Mouse (Mus musculus) ovary, postnatal 14 days (tissue): ENCODE data around the gene Slpi.

Source experiments
- DNase-seq: peaks from one replicate; pipeline ENCODE4 v3.0.0; 2022; ENCODE audit warnings: low spot score

Gene Slpi

DNA sequence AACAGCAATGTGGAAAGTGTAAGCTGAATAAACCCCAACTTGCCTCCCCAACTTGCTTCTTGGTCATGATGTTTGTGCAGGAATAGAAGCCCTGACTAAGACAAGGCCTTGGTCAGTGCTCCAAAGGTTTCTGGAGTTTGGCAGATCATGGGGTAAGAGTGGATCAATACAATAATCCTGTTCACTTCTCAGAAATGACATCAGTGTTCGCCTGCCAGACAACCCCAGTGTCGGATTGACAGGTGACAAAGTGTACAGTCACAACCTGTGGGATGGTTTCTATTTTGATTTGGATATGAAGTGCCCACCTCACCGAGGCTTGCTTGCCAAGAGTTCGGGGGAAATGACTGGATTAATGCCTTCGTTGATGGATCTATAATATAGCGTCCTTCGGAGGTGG is 32.4 kb upstream of the Slpi start:
- no peak for DNase-seq

DNA sequence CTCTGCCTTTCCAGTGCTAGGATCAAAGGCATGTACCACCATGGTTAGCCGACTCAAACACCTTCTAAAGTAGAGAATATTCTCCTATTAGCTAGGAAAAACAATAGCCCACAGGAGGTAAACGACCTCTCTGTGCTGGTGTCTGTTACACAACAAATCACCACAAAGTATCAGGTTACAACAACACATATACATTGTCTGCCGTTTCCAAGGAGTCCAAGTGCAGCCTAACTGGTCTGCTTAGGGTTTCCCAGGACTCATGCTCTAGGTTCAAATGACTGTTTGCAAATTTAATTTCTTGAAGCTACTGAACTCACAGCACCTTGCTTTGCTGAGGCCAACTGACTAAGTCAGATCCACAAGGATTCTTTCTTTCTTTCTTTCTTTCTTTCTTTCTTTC is 30.6 kb upstream of the Slpi start:
- DNase-seq: no peak

DNA sequence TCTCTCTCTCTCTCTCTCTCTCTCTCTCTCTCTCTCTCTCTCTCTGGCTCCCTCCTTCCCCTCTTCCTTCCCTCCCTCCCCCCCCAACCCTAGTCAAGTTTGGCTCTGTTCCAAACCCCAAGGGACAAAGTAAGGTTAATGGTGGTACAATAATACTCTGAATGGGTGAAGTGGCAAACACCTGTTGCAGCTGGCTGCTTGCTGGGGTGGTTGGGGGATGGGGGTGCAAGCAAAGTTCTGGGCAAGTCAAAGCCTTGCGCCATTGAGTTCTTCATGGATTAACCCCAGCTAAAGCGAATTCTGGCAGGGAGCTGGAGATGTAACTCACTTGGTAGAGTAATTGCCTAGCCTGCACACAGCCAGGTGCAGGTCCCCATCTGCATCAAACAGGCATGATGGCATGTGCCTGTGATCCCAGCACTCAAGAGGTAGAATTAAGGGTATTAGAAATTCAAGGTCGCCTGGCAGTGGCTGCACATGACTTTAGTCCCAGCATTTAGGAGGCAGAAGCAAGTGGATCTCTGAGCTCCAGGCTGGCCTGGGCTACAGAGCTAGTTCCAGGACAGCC is 29.5 kb upstream of the Slpi start:
- no peak for DNase-seq

DNA sequence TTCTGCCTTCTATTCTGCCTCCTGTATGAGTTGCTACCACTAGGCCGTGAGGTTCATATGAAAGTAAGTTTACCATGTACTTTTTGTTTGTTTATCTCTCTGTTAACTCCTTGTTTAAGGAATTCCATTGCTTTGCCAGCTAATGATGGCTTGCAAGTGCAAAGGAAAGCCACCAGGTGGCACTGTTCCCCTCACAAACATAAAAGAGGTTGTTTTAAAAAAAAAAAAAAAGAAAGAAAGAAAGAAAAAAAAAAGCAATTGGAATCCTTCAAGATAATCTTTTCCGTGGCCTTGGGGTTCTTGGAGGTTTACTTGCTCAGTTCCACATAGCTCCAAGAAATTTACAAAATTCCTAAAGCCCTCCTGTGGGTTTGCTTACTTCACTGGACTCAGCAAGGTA is 28.3 kb upstream of the Slpi start:
- no peak for DNase-seq

DNA sequence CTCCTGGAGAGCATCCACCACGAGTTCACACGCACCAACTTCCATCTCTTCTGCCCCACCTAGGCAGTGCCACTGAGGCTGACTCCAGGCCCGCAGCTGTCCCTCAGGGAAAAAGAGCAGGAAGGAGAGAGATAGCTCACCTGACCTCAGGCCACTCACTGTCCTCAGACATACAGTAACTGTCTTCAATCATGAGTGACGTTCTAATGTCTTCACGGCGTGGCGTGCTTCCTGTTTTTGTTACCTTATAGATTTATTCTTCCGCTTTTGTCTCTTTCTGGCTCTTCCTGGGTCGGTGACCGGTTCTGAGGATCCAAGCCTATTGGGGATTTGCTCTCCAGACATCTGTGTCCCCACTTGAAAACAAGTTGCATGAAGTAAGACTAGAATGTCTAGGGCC is 25.7 kb upstream of the Slpi start:
- DNase-seq: no peak

DNA sequence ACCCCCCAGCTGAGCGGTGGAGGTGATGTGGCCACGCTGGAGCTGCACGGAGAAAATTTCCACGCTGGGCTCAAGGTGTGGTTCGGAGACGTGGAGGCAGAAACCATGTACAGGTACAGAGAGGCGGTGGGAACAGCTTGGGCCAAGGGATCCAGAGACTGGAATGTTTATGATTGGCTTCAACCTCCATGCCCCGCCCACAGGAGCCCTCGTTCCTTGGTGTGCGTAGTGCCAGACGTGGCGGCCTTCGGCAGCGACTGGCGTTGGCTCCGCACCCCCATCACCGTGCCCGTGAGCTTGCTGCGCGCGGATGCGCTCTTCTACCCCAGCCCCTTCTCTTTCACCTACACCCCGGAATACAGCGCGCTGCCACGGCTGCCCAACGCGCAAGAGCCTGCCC is 25.3 kb upstream of the Slpi start:
- no peak for DNase-seq

DNA sequence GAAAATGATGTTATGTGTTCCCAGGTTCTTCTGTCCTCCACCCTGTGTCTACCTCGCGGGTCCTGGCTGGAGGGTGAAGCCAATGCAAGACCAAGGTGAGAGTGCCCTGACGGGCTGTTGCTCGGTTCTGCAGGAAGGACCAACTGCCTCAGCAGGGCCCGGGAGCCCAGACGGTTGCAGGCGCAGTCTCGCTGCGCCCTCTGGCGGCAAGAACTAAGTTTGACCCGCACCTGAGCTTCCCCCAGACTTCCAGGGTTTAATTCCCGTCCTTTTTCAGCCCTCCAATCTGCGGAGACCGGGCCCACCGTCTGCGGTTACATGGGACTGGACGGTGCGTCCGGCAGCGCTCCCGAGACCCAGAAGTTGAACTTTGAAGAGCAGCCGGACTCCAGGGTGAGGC is 18.8 kb upstream of the Slpi start:
- peak; percentile 69 for DNase-seq

DNA sequence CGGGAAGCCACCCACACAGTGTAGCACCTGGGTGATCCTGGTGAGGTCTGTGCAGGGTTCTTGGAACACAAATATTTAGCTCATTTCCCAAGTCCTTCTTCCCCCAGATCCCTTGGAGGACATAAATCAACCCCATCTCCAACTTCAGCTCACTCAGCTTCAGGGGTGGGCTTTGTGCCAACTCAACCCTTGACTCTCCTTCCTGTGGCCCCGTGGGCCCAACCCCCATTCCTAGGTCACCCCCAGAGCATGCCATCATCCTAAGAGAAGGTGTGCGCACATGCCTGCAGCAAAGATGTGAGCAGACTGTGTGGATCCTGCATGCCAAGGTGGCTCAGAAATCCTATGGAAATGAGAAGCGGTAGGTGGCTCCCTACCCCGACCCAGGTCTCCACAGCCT is 16.6 kb upstream of the Slpi start:
- DNase-seq: no peak

DNA sequence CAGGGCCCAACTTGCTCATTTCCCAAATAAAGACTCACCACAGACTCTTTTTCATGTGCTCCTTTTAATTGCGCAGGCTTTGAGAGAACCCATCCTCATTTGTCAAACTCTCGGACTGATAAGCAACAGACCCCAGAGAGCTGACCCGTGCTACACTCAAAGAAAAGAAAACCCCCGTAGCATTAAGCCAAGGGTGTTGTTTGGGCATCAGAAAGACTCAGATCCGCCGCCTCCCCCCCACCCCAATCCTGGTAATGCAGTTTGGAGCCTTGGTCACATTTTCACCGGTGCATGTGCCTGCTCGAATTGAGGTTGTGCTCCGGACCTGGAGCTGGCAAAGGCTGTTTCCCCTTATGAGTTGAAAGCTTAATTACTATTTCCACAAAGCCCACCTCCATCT is 16.2 kb upstream of the Slpi start, which contains the start of gene Matn4:
TSS of gene Matn4 (minus strand) at position 101 of the 400 bp plus-strand sequence.
- no peak for DNase-seq

DNA sequence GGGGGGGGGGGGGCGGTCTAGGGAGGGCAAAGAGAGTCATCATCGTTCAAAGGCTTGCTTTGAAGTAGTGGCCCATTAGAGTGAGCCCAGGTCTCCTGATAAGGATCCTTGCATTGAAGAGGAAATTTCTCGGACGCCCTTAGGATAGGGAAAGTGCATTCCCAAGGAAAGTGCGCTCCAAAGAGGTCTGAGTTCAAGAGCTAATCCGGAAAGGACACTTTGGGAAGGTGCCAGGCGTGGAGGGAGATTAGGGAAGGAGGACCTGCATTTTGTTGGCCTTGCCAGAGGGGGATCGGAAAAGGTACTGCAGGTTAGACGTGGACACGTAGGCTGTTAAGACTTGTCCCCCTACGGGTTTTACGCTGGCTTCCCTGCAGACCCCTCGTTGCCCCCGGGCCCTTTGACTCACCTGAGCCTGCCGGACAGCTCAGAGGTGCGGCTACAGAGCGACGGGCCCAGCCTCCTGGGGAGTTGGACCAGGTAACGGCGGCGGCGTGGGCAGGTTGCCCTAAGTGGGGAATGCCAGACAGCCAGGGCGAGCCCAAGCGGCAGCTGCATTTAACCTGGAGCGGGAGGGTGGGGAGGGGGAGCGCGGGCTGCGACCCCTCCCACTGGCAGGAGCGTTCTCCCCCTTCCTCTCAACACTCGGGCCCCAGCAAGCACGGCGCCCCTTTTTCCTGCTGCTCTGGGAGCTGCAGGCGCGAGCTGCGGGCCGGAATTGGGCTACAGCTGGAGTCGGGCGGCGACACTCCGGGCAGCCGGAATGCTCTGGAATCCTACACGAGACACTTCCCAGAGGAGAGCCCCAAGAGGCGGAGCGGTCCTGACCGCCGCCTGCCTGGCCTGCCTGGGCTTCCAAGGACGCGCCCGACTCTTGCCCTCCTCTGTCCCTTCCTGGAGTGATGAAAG is 15.4 kb upstream of the Slpi start:
- DNase-seq: no peak

DNA sequence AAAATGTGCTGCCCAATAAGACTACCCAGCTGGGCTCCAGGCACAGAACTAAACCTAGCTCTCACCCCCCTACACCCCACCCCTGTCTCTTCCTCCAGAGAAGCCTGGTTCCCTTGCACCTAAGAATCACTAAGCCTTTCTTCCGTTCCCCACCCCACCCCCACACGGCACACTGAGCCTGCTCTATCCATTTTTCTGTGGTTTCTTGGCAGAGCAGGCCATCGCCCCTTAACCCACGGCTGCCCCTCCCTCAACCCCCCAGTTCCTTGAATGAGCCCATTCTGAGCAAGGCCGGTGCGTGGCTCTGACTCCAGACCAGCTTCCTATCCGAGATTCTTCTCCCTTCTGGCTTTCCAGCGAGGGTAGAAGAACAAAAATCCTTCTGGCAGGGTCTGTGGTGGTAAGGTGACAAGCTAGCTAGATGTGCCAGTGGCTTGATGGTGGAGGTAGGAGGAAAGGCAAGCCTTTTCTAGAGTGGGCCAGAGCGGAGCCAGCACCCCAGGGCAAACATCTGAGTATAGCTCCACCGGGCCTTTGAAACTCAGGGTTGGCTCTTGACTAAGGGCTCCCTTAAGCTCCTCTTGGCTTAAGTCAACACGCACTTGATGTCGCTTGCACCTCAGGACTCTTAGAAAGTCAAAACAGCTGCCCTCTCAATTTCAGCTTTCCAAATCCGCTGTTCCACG is 14.6 kb upstream of the Slpi start:
- DNase-seq: no peak

DNA sequence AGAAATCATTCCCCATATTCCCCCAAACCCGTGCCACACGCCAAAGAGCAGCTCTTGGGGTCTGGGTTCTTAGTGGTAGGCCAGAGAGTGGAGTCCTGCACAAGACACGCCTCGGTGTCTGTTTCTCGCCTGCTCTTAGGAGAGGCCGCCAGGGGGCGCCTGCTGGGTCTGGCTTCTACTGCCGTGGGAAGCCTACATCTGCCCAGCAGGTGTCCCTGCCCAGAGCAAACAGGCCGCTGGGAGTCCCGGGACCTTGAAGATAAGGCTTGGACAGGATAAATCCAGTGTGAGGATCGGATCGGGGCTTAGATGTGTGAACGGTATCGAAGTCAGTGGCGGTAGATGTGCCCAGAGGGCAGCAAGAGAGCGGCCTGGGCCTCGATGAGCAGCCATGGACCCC is 14.0 kb upstream of the Slpi start, which contains the start of gene Rbpjl:
TSS of gene Rbpjl (plus strand) at position 236 of the 400 bp plus-strand sequence.
- peak; percentile 73 for DNase-seq

DNA sequence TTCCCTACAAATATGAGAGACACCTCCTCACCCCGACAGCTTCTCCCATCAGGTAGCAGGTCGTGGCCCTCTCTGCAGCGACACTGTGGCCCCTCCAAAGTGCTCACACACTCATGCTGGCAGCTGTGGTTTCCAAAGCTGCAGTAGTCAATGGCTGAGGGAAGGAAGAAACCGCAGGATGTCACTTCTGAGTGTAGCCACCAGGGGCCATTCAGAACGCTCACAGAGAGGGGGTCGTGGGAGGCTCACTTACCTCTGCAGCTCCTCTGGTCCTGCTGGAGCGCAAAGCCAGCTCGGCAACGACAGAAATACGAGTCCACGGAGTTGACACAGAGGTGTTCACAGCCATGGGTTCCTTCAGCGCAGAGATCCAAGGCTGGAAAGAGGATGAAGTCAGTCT is 8.0 kb upstream of the Slpi start:
- no peak for DNase-seq

DNA sequence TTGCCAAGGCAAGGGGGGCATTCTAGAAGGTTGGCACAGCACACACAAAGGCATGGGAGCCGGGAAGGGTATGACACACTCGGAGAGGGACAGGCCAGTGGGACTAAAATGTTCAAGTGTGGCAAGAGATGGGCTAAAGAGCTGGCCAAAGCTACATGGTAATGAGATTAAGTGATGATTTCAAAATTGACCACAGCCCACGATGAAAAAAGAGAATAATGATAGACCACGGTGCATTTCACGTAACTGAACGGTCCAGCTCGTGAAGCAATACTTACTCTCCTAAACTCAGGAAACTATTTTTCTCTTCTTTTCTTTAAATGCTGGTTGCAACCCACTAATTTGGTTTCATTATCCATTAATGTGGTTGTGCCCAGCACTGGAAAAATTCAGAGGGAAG is 7.2 kb upstream of the Slpi start:
- DNase-seq: no peak

DNA sequence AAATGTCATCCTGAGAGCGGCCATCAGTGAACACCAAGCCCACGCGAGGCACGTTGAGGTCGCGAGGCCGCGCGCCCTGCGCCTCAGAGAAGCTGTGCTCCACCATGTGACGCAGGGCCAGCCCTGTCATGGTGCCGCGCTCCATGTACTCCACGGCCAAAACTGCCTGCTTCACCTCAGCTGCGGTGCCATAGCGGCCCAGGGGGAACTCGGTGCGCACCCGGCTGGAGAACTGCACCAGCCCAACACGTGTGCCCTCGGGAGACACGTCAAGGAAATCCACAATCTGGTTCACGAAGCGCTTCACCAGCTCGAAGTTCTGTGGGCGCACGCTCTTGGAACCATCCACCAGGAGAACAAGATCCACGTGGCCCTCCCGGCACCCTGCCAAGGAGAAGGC is 4.2 kb upstream of the Slpi start:
- no peak for DNase-seq

DNA sequence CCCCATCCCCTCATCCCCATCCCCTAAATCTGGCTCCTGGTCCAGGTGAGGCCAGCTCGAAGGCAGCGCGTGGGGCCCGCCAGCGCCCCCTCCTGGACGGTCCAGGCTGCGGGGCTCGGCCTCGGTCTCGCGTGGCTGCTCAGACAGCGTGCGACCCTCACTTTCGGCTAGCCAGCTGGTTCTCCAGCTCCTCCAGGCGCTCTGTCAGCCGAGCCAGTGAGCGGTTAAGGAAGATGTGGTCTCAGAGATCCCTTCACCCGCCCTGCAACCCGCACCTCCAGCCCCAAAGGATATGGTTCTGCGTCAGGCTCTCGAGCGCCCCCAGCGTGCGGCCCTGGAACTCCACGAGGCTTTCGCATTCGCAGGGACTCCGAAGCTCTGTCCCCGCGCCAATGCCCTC is 604 bp upstream of the Slpi start:
- DNase-seq: peak; percentile 87

DNA sequence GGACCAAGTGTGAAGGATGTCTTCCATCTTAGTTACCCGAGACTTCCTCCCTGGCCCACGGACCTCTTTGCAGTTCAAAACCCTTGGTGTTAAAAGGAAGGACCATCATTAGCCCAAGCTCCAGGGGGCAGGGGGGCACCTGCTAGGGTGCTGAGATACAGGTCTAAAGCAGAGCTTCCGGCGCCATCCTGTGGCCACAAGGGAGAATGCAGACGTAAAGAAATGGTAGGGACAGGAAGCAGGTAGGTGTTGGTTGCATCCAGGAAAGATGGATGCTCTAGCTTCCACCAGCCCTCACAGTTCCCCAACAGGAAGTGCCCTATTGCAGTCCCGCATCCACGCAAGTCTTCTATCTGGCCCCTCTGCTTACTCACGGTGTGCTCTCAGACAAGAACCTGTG is 1.9 kb downstream of the Slpi start:
- DNase-seq: no peak

DNA sequence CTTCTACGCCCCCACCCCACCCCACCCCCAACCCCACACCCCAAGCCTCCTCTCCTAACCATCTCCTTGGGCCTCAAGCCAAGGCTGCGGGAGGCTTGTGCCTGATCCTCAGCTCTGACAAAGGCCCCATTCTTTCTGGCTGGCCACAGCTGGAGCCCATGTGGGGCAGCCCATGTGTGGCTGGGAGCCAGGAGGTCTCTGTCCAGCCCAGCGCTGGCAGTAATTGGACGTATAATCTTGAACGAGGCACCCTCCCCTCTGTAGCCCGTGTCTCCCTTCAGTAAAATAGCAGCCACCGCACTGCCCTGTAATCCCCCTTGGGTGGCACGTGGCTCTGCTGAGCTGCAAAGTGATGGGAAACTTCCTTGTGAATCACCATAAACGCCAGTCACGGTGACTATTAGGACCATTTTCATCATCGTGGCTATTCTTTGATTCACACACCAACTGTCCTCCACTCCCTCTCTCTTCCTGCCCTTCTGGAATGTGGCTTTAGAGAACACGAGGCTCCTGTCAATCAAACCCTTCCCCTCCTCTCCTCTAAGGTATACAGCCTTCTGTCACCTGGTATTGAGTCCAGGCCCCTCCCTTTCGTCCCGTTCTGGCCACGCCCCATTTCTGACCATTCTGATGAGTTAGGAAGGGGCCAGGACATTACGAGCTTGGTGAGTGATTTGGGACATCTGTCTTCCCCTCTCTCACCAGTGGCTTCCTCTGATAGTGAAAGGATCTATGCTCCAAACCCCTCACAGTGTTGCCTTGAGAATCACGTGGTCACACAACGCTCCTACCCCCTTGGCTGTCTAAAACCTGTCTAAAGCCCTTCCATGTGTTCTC is 2.8 kb downstream of the Slpi start:
- no peak for DNase-seq

DNA sequence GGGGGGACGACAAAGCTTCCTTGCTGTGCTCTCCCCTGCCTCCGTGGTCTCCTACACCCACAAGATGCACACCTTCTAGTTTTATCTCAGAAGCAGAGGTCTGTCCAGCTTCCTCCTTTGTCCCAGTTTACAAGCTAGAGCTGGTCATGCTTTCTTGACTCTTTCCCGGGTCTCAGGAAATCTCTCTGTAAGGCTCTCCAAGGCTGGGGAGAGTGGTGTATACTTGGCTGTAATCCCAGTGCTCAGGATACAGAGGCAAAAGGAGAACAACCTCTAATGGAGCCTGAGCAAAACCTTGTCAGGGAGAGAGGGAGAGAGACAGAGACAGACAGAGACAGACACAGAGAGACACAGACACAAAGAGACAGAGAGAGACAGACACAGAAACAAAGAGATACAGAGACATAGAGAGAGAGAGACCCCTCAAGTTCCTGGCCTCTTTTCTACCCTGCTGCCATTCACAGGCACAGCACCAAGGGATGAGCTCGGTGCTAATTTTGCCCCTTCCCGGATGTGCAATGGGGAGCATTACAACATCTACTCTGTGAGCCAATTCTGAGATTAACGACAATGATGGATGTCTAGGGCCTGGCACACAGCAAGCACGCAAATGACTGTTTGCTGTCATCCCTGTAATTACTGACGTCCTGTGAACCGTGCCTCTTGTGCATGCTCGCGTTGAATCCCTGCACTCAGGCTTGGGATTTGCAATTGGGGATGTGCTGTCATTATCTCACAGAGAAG is 5.1 kb downstream of the Slpi start:
- DNase-seq: no peak

DNA sequence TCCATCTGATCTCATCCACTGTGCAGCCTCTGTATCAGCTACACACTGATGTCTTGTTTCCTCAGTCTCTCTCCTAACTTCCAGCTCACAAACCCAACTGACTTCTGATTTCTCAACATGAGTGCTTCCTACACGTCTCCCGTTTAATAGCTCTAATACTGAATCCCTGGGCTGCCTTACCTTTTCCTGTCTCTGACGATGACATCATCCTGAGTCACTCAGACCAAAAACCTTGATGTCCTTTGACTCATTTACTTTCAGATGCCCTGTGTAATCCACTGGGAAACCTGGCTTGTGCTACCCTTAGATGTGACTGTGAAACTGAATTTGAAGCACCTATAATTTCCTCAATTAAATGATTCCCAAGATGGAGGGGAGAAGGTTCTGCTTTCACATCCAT is 5.9 kb downstream of the Slpi start:
- no peak for DNase-seq

DNA sequence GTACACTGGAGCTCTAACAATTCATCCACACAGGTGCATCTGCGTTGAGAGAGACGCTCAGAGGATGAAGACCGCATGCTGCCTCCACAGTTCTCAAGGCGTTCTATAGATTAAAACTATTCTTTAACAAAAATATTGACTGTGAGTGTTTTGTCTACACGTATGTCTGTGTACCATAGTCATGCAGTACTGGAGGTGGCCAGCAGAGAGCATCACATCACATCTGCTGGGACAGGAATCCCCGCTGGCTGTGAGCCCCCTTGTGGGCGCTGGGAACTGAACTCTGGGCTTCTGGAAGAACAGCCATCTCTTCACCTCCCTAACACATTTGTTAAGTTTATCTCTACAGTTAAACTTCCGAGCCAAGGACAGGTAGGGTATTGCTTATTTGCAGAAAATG is 7.2 kb downstream of the Slpi start:
- no peak for DNase-seq
